Mouse (Mus musculus) liver, adult 2 months (tissue): ENCODE measurements at regions not wholly inside any gene's neighbourhood (a gene's known extent, or its start where the extent isn't known, plus 50 kb on each side); places are given as distances from the start of the nearest gene placed in this dataset.

ENCODE experiments used
- CTCF ChIP-seq: fragments of 200-500 bp; IDR thresholded peaks from 2 replicates; pipeline ENCODE4 v1.5.1; 2011; ENCODE audit warnings: low read depth, low read length, control low read depth
- POLR2A ChIP-seq: fragments of 200-500 bp; IDR thresholded peaks from 2 replicates; pipeline ENCODE4 v1.6.1; 2011; ENCODE audit warnings: low read length, control low read depth; ENCODE audit not compliant: insufficient read depth; ENCODE audit errors: extremely low read depth

- TF ChIP-seq POLR2A, result no peak
- no peak for TF ChIP-seq CTCF
Observed at GRCm38 (mm10) chr9:112607221-112607620, 371.5 kb upstream of the Arpp21 start.
